Mouse (Mus musculus) liver, postnatal 0 days (tissue): ENCODE results near the gene Lrmda. TPM values are rescaled to one million over a fixed set of nuclear protein-coding genes. Genes with fewer than 3 reads are reported as not detected.

Experiments
- ATAC-seq: fragments of 200-750 bp; cut with Nextera tagmentation; 2 replicates; pipeline ENCODE4 v1.8.0; 2017; ENCODE audit warnings: mild to moderate bottlenecking, moderate library complexity
- DNase-seq: peaks from one replicate; pipeline ENCODE4 v3.0.0-alpha.2; 2016
- H3K27ac ChIP-seq: fragments of 300-500 bp; sonication (generic); 2 replicates; pipeline ENCODE4 v1.5.1; 2014; ENCODE audit warnings: antibody characterized with exemption, moderate library complexity, mild to moderate bottlenecking, low read depth
- H3K27me3 ChIP-seq: fragments of 300-500 bp; sonication (generic); 2 replicates; pipeline ENCODE4 v1.6.1; 2014; ENCODE audit warnings: low read length, control low read depth, mixed read lengths; ENCODE audit not compliant: insufficient read depth
- H3K36me3 ChIP-seq: fragments of 300-500 bp; sonication (generic); replicated peaks from 2 replicates; pipeline ENCODE4 v1.6.1; 2014; ENCODE audit warnings: mild to moderate bottlenecking, control low read depth, low read length, moderate library complexity, mixed read lengths; ENCODE audit not compliant: insufficient read depth
- H3K4me1 ChIP-seq: fragments of 300-500 bp; sonication (generic); 2 replicates; pipeline ENCODE4 v1.6.1; 2014; ENCODE audit warnings: antibody characterized with exemption, mild to moderate bottlenecking, control low read depth; ENCODE audit not compliant: insufficient read depth
- H3K4me2 ChIP-seq: fragments of 300-500 bp; sonication (generic); 2 replicates; pipeline ENCODE4 v1.6.1; 2014; ENCODE audit warnings: low read depth, mild to moderate bottlenecking, low read length, moderate library complexity, mixed read lengths
- H3K4me3 ChIP-seq: fragments of 300-500 bp; sonication (generic); 2 replicates; pipeline ENCODE4 v1.5.1; 2014; ENCODE audit warnings: low read depth, low read length
- H3K9ac ChIP-seq: fragments of 300-500 bp; sonication (generic); replicated peaks from 2 replicates; pipeline ENCODE4 v1.6.1; 2014; ENCODE audit warnings: mild to moderate bottlenecking, moderate library complexity
- H3K9me3 ChIP-seq: fragments of 300-500 bp; sonication (generic); 2 replicates; pipeline ENCODE4 v1.6.1; 2016; ENCODE audit warnings: mild to moderate bottlenecking, control low read depth, low read length, mixed read lengths
- CTCF ChIP-seq: sonication (generic); IDR thresholded peaks from 2 replicates; pipeline ENCODE4 v1.5.1; 2016; ENCODE audit warnings: antibody characterized with exemption, low read depth
- EP300 ChIP-seq: IDR thresholded peaks from 2 replicates; pipeline ENCODE4 v1.6.1; 2016; ENCODE audit warnings: antibody characterized with exemption, low read depth, mild to moderate bottlenecking
- WGBS: fragments of 180-500 bp; shearing (Covaris S2); extraction: QIAGEN DNeasy Blood & Tissue Kit; methylation state at CpG from one replicate; pipeline ENCODE4 v1.1.7; 2014; ENCODE audit not compliant: insufficient replicate concordance; 5-methylcytosine and 5-hydroxymethylcytosine counted together
- polyA plus RNA-seq: library from polyadenylated mRNA; unstranded; fragments of >200 nt; fragmentation: Nextera tagmentation; extraction: Ambion mirVana; gene quantifications from 2 replicates; pipeline ENCODE4 v1.2.1, GENCODE M21; 2015

The Lrmda gene
- polyA plus RNA-seq, 1 experiment from 2014 or later, result 0.28 TPM

DNA sequence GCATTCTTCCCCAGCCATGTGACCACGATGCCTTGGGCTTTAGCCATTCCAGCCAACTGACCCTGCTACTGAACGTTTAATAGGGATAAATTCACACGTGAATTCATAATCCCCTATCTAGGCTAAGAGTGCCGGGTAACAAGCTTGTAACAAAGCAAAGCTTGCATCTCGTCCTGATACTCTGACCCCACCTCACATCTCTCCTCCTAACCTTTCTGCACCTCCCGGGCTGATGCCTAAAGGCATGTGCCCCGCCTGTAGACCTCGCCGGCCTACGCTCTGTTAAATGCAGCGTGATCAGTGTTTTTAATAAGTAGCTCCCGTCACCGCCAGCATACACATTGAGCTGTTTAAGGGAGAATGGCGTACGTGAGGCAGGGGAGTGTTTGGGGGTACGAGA lies 54.7 kb downstream of the Lrmda start:
- no peak overlapping the region for H3K9ac ChIP-seq
- no peaks in the 10 kb centered on the region for H3K27me3 ChIP-seq
- TF ChIP-seq EP300 (no peak), CTCF (no peak)
- no peaks in the 10 kb centered on the region for H3K4me1 ChIP-seq
- no peaks in the 10 kb centered on the region for H3K9me3 ChIP-seq
- DNase-seq (no peak), ATAC-seq (no peak)
- no peak overlapping the region for H3K27ac ChIP-seq
- WGBS, result 77% methylated on average over 16 of the region's 16 CpGs
- no peaks in the 10 kb centered on the region for H3K36me3 ChIP-seq
- H3K4me3 ChIP-seq, result no peak overlapping the region
- H3K4me2 ChIP-seq, result no peak overlapping the region

DNA sequence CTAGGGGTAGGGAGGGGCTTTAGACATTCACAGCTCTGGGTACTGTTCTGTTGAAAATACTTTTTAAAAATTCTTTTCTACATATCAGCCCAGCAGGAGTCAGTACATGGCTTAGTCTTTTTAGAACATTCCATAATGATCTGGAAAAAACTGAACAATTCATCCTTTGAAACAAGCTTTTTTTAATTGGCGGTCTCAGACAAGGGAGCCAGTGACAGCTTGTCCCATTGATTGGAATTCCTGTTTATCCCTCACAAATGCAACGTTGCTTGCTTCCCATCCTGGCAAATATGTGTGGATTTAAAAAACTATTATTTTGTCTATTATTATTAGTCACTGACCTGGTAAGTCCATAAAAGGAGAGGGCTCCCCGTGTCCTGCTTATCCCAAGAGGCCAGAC lies 64.4 kb downstream of the Lrmda start:
- DNase-seq (no peak), ATAC-seq (no peak)
- Histone ChIP-seq H3K27ac (no peak overlapping the region), H3K36me3 (no peaks in the 10 kb centered on the region), H3K9me3 (no peaks in the 10 kb centered on the region), H3K27me3 (no peaks in the 10 kb centered on the region), H3K4me1 (no peaks in the 10 kb centered on the region), H3K4me3 (no peak overlapping the region), H3K4me2 (no peak overlapping the region), H3K9ac (no peak overlapping the region)
- TF ChIP-seq EP300 (no peak), CTCF (no peak)
- WGBS, result 74% methylated on average over 3 of the region's 3 CpGs

DNA sequence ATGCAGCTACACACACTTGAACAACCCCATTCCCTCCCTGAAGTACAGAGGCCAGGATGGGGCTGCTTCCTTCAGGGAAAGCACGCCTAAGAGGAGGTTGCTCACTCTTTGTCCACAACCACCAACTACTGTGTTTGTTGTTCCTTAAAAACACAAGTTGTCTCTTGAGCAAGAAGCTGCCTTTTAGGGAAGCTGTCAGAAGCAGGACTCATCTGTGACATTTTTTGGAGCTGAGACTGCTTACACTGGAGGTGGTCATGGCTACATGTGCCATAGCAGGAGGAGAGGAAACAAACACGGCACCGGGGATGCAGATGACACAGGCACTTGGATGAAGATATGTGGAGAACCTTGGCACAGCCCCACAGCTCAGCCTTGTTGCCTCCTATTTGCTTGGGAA lies 65.9 kb downstream of the Lrmda start:
- H3K9ac ChIP-seq, result no peak overlapping the region
- ATAC-seq (no peak), DNase-seq (no peak)
- no peaks in the 10 kb centered on the region for H3K27me3 ChIP-seq
- TF ChIP-seq EP300, result no peak
- TF ChIP-seq CTCF, result no peak
- H3K4me1 ChIP-seq, result no peaks in the 10 kb centered on the region
- no peaks in the 10 kb centered on the region for H3K9me3 ChIP-seq
- H3K4me3 ChIP-seq, result no peak overlapping the region
- H3K4me2 ChIP-seq, result no peak overlapping the region
- WGBS, result 79% methylated on average over 3 of the region's 3 CpGs
- H3K36me3 ChIP-seq, result no peaks in the 10 kb centered on the region
- H3K27ac ChIP-seq, result no peak overlapping the region

DNA sequence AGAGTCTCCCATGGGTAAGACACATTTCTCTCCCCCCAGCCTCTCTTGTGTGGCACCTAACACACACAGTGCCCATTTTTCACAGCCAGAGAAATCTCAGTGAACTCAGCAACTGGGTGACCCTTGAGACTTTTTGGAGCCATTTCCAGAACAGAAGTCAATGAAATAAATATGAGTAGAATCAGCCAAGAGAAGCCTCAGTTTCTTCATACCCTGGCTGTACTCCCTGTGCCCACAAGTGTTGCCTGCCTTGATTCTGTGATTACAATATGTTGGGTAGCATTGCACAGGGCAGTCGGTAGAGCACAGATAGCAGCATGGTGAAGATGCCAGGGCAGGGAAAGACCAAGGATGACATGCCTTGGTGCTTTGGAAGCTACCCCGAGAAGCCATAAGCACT lies 69.1 kb downstream of the Lrmda start:
- 80% methylated on average over 2 of the region's 2 CpGs for WGBS
- TF ChIP-seq EP300, result no peak
- no peak for TF ChIP-seq CTCF
- Histone ChIP-seq H3K27me3 (no peaks in the 10 kb centered on the region), H3K27ac (no peak overlapping the region), H3K4me1 (no peaks in the 10 kb centered on the region), H3K36me3 (no peaks in the 10 kb centered on the region), H3K4me3 (no peak overlapping the region), H3K9ac (no peak overlapping the region), H3K9me3 (no peaks in the 10 kb centered on the region), H3K4me2 (no peak overlapping the region)
- ATAC-seq, result no peak
- DNase-seq, result no peak

DNA sequence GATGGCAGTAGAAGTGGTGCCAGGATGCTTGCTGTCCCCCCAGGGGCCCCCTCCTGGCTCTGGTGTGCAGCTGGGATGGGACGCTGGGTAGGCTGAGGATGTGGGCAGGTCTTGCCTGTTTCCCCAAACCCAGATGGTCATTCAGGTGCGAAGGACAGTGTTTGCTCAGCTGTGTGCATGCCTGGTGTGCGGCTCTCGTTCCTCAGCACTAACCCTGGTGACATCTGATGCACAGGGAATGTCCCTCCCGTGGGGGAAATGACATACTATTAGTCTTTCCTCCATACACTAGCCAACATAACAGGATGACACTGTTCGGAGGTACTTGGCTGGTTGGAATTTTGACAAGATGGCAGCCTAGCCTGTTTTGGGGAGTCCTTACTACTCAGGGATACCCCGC lies 69.8 kb downstream of the Lrmda start:
- Histone ChIP-seq H3K9ac (no peak overlapping the region), H3K4me1 (no peaks in the 10 kb centered on the region), H3K4me3 (no peak overlapping the region), H3K27ac (no peak overlapping the region), H3K36me3 (no peaks in the 10 kb centered on the region), H3K9me3 (no peaks in the 10 kb centered on the region), H3K4me2 (no peak overlapping the region), H3K27me3 (no peaks in the 10 kb centered on the region)
- DNase-seq, result no peak
- no peak for ATAC-seq
- 74% methylated on average over 7 of the region's 7 CpGs for WGBS
- TF ChIP-seq EP300 (no peak), CTCF (no peak)

DNA sequence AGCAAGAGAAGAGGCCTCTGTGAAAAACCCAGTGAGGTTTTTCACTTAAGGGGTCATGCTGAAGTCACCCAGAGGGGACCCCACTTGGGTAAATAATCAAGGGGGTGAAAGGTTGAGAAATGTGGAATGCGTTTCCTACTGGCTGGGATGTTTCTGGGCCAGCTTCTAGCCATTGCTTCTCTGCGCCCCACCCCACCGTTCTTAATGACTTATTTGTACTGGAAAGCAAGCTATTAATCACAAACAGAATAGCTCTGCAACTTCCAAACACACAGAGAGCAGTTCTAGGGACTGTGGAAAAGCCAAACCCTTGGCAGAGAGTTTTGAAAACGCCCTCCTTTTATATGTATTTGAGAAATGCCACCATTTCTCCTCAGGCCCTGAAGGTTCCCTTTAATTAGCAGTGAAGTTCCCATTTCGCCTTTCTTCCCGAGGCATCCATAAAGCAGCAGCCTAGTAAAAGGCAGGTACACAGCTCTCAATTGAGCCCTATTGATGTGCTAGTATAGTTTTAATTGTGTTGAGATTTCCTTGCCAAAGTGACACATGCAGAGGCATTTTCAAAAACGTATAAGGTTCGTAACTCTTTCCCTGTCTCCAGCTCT lies 70.5 kb downstream of the Lrmda start:
- H3K9me3 ChIP-seq, result no peaks in the 10 kb centered on the region
- no peaks in the 10 kb centered on the region for H3K27me3 ChIP-seq
- 67% methylated on average over 8 of the region's 8 CpGs for WGBS
- DNase-seq (no peak), ATAC-seq (no peak)
- H3K4me1 ChIP-seq, result no peaks in the 10 kb centered on the region
- no peak overlapping the region for H3K27ac ChIP-seq
- no peak overlapping the region for H3K4me2 ChIP-seq
- no peak overlapping the region for H3K9ac ChIP-seq
- no peak for TF ChIP-seq CTCF
- TF ChIP-seq EP300, result no peak
- no peaks in the 10 kb centered on the region for H3K36me3 ChIP-seq
- H3K4me3 ChIP-seq, result no peak overlapping the region

DNA sequence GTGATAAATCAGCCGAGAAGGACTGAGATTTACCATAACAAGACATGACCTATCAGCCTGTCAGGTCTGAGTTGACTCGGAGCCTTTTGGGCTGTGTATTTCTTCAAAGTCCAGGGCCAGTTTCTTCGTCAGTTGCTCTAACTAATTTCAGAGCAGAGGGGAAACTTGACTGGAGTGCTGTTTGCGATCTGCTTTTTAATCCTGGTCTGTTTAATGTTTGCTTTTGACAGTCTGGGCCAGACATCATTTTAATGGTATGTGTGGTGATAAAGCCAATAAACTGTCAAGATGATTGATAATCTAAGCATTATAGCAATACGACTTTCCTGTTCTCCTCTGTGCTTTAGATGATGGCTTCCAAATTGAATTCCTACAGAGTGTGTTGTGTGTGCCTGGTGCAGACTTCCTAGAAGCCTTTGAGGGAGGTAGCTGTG lies 71.3 kb downstream of the Lrmda start:
- no peak for ATAC-seq
- Histone ChIP-seq H3K36me3 (no peaks in the 10 kb centered on the region), H3K9ac (no peak overlapping the region), H3K4me1 (no peaks in the 10 kb centered on the region), H3K4me2 (no peak overlapping the region), H3K4me3 (no peak overlapping the region), H3K9me3 (no peaks in the 10 kb centered on the region), H3K27ac (no peak overlapping the region), H3K27me3 (no peaks in the 10 kb centered on the region)
- DNase-seq, result no peak
- no peak for TF ChIP-seq CTCF
- TF ChIP-seq EP300, result no peak
- 58% methylated on average over 5 of the region's 5 CpGs for WGBS
